In the genomic region with DNA sequence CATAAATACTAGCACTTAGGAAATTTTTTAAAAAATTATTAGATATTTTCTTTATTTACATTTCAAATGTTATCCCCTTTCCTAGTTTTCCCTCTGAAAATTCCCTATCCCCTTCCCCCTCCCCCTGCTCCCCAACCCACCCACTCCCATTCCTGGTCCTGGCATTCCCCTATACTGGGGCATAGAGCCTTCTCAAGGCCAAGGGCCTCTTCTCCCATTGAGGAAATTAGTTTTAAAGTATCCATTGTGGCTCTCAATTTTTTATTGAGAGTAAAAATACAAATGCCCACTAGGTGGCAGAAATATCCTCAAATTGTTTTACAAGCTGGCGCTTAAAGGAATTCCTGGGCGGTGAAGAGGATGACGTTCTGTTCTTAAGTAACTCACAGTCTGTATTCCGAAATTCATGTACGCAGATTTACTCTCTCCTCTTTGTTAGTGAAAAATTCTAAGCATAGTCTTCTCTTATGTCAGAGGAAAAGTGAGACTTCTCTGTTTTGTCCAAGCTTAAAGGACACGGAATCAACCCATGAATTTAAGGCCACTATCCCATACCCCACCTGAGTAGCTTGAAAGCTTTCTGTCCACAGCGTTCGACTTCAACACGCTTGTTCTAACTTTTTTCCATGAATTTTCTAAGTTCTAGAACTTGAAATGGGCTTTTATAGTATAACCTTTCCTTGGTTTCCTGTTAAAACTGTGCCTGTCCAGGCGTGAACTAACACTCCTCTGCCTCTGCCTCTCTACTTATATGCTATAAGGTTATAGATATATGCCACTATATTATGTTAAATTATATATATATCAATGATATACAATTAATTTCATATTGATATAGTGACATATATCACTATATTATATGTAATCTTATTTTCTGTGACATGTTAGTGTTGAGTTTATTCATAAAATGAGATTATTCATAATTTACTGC, we compare ENCODE assay signal across 10 mouse cellular contexts. TPM values are rescaled to one million over a fixed set of nuclear protein-coding genes. Genes with fewer than 3 reads are reported as not detected.
DNase-seq lines count a peak whose midpoint lies in the region; ATAC-seq and TF ChIP-seq lines count a peak whose summit lies in the region.
"Had no signal": no experiment of that assay in that cellular context is flagged by ENCODE, and none has a peak within 500 bp of the region (broad histone marks: within the 10 kb centered on the region; RNA-seq: fewer than 3 reads in every experiment).

No protein-coding gene starts in this region.

- H3K36me3 ChIP-seq in forebrain, embryonic 11.5 days (ENCODE audit: control insufficient read depth, insufficient read depth, low read length), result no peaks in the 10 kb centered on the region
- H3K36me3 ChIP-seq in forebrain, embryonic 10.5 days (replicated peaks), result no peaks in the 10 kb centered on the region
- H3K36me3 ChIP-seq in liver, embryonic 14.5 days (replicated peaks; ENCODE audit: control insufficient read depth, insufficient read depth, low read depth), result no peaks in the 10 kb centered on the region
- no peaks in the 10 kb centered on the region for H3K36me3 ChIP-seq in forebrain, embryonic 14.5 days (ENCODE audit: control insufficient read depth, insufficient read depth, low read length)
- H3K36me3 ChIP-seq: G1E had no signal

- H3K4me3 ChIP-seq in forebrain, embryonic 11.5 days (ENCODE audit: low read depth, low read length), result no peak overlapping the region
- no peak overlapping the region for H3K4me3 ChIP-seq in forebrain, embryonic 10.5 days
- H3K4me3 ChIP-seq in liver, embryonic 14.5 days (ENCODE audit: insufficient read depth in 1 of 2, low read depth in 2 of 2, low read length in 2 of 2), result no peak overlapping the region
- H3K4me3 ChIP-seq in forebrain, embryonic 14.5 days (ENCODE audit: low read depth, low read length), result no peak overlapping the region

- no peak overlapping the region for H3K27ac ChIP-seq in forebrain, embryonic 11.5 days (ENCODE audit: low read depth, low read length)
- no peak overlapping the region for H3K27ac ChIP-seq in forebrain, embryonic 10.5 days
- no peak overlapping the region for H3K27ac ChIP-seq in liver, embryonic 14.5 days
- H3K27ac ChIP-seq in forebrain, embryonic 14.5 days (ENCODE audit: low read depth, low read length), result no peak overlapping the region

- no peaks in the 10 kb centered on the region for H3K9me3 ChIP-seq in forebrain, embryonic 11.5 days (ENCODE audit: control insufficient read depth, low read length)
- H3K9me3 ChIP-seq in forebrain, embryonic 10.5 days, result no peaks in the 10 kb centered on the region
- H3K9me3 ChIP-seq in liver, embryonic 14.5 days (ENCODE audit: control insufficient read depth, low read length), result no peaks in the 10 kb centered on the region
- H3K9me3 ChIP-seq in forebrain, embryonic 14.5 days (replicated peaks; ENCODE audit: control insufficient read depth, low read length), result no peaks in the 10 kb centered on the region
- H3K9me3 ChIP-seq: G1E had no signal

- no peak overlapping the region for H3K9ac ChIP-seq in forebrain, embryonic 11.5 days (ENCODE audit: low read length)
- no peak overlapping the region for H3K9ac ChIP-seq in liver, embryonic 14.5 days (replicated peaks)
- H3K9ac ChIP-seq in forebrain, embryonic 14.5 days (ENCODE audit: low read length), result no peak overlapping the region

- TF ChIP-seq CTCF in liver, embryonic 14.5 days (IDR thresholded peaks at IDR 0.05; ENCODE audit: low read depth), result peak; percentile 22; the same call in 1 of the 2 replicates

- peak; percentile 49 for ATAC-seq in forebrain, embryonic 11.5 days (replicated peaks; ENCODE audit: low FRiP score)
- ATAC-seq in liver, embryonic 14.5 days (ENCODE audit: insufficient read depth), result no peak
- ATAC-seq in forebrain, embryonic 14.5 days, result peak; percentile 61
- ATAC-seq in megakaryocyte, adult 5-6 weeks (ENCODE audit: poor library complexity, severe bottlenecking), result peak; percentile 65

- no peak for DNase-seq in forebrain, embryonic 11.5 days (ENCODE audit: low spot score)
- no peak for DNase-seq in forebrain, embryonic 10.5 days (ENCODE audit: extremely low spot score, low spot score)
- peak in 2 of 3 experiments; percentile 4 to 13 for DNase-seq in liver, embryonic 14.5 days (ENCODE audit: low read depth in 3 of 3, low spot score in 3 of 3)
- no peak for DNase-seq in liver
- peak; percentile 88 for DNase-seq in forebrain, embryonic 14.5 days (ENCODE audit: low spot score)
- DNase-seq in urinary bladder, postnatal 25 days (ENCODE audit: low spot score), result no peak
- DNase-seq in cerebellum, adult 18-20 months, result no peak

- no peak for TF ChIP-seq EP300 in liver, embryonic 14.5 days (IDR thresholded peaks at IDR 0.05; ENCODE audit: low read depth)

- H3K27me3 ChIP-seq in forebrain, embryonic 11.5 days (ENCODE audit: control insufficient read depth, insufficient read depth, low read length), result peaks cover 1% of the 10 kb centered on the region; the same call in 1 of the 2 replicates
- H3K27me3 ChIP-seq in forebrain, embryonic 10.5 days (ENCODE audit: poor library complexity, severe bottlenecking), result peaks cover 14% of the 10 kb centered on the region
- no peaks in the 10 kb centered on the region; the same call in none of the 2 replicates for H3K27me3 ChIP-seq in liver, embryonic 14.5 days (ENCODE audit: control insufficient read depth, insufficient read depth, low read length)
- no peaks in the 10 kb centered on the region for H3K27me3 ChIP-seq in forebrain, embryonic 14.5 days (replicated peaks; ENCODE audit: control insufficient read depth, insufficient read depth, low read length)

- no peak overlapping the region for H3K4me2 ChIP-seq in forebrain, embryonic 11.5 days (ENCODE audit: low read depth, low read length, severe bottlenecking)
- H3K4me2 ChIP-seq in liver, embryonic 14.5 days (ENCODE audit: low read depth), result no peak overlapping the region
- H3K4me2 ChIP-seq in forebrain, embryonic 14.5 days (ENCODE audit: low read length), result no peak overlapping the region

- 45% methylated on average over 10 of the region's 10 CpGs for WGBS in forebrain, embryonic 11.5 days
- WGBS in forebrain, embryonic 10.5 days, result 47% methylated on average over 10 of the region's 10 CpGs
- 30% methylated on average over 10 of the region's 10 CpGs for WGBS in liver, embryonic 14.5 days (ENCODE audit: insufficient replicate concordance)
- WGBS in forebrain, embryonic 14.5 days, result 42% methylated on average over 10 of the region's 10 CpGs

- H3K4me1 ChIP-seq in forebrain, embryonic 11.5 days (replicated peaks; ENCODE audit: control insufficient read depth, insufficient read depth, low read length), result no peaks in the 10 kb centered on the region
- H3K4me1 ChIP-seq in forebrain, embryonic 10.5 days, result peaks cover 2% of the 10 kb centered on the region
- no peaks in the 10 kb centered on the region for H3K4me1 ChIP-seq in liver, embryonic 14.5 days (replicated peaks; ENCODE audit: control insufficient read depth in 2 of 2, insufficient read depth in 2 of 2, low read length in 1 of 2)
- H3K4me1 ChIP-seq in forebrain, embryonic 14.5 days (ENCODE audit: control insufficient read depth, insufficient read depth, low read length), result no peaks in the 10 kb centered on the region

RNA-seq across cellular contexts. Expression of a gene that starts 4.9 kb away (rescaled TPM):
- 2.5 and 4.1 TPM in 2 replicates for polyA plus RNA-seq in forebrain, embryonic 11.5 days (2014; fragmentation: Nextera tagmentation; extraction: Ambion mirVana)
- 1.8 and 2.8 TPM in 2 replicates for polyA plus RNA-seq in forebrain, embryonic 10.5 days (2016; fragmentation: Nextera tagmentation; extraction: Ambion mirVana)
- polyA plus RNA-seq in liver, embryonic 14.5 days (2012; rRNA removed), result 0.12 TPM in 1 of 2 replicates, not detected in the other
- not detected in 2 replicates for polyA plus RNA-seq in liver, embryonic 14.5 days (2014; fragmentation: Nextera tagmentation; extraction: Ambion mirVana)
- 3.3 and 4.7 TPM in 2 replicates for polyA plus RNA-seq in forebrain, embryonic 14.5 days (2014; fragmentation: Nextera tagmentation; extraction: Ambion mirVana)
- not detected in 2 replicates for total RNA-seq in megakaryocyte, adult 5-6 weeks (2015)
- not detected in 2 replicates for total RNA-seq in megakaryocyte, adult 5-6 weeks (2017)
- total RNA-seq: G1E; layer of hippocampus, adult 18-20 months had no signal
- polyA plus RNA-seq: G1E had no signal

RNA-seq across cellular contexts. Expression of a gene that starts 36.0 kb away (rescaled TPM):
- polyA plus RNA-seq in forebrain, embryonic 11.5 days (2014; fragmentation: Nextera tagmentation; extraction: Ambion mirVana), result not detected in 2 replicates
- polyA plus RNA-seq in forebrain, embryonic 10.5 days (2016; fragmentation: Nextera tagmentation; extraction: Ambion mirVana), result 0.06 TPM in 1 of 2 replicates, not detected in the other
- polyA plus RNA-seq in liver, embryonic 14.5 days (2012; rRNA removed), result not detected in 2 replicates
- polyA plus RNA-seq in liver, embryonic 14.5 days (2014; fragmentation: Nextera tagmentation; extraction: Ambion mirVana), result not detected in 2 replicates
- polyA plus RNA-seq in forebrain, embryonic 14.5 days (2014; fragmentation: Nextera tagmentation; extraction: Ambion mirVana), result 0.12 TPM in 1 of 2 replicates, not detected in the other
- not detected in 2 replicates for total RNA-seq in megakaryocyte, adult 5-6 weeks (2015)
- total RNA-seq in megakaryocyte, adult 5-6 weeks (2017), result not detected in 2 replicates
- total RNA-seq: G1E; layer of hippocampus, adult 18-20 months had no signal
- polyA plus RNA-seq: G1E had no signal

Comparison
In these comparisons a context has a peak if more than half of its experiments do, and no peak if none do; other contexts are left out.
1. DNase-seq: peak in liver, embryonic 14.5 days (2 of 3) and forebrain, embryonic 14.5 days (single experiment); none in forebrain, embryonic 11.5 days (single experiment), forebrain, embryonic 10.5 days (single experiment), liver (single experiment), urinary bladder, postnatal 25 days (single experiment) and cerebellum, adult 18-20 months (0 of 2).